Mouse (Mus musculus) hindbrain, embryonic 12.5 days (tissue): ENCODE data around the gene Ppif. TPM values are rescaled to one million over a fixed set of nuclear protein-coding genes. Genes with fewer than 3 reads are reported as not detected.
A peak's percentile ranks its signal among the peaks of the same experiment; 100 is the strongest.

Source experiments
- ATAC-seq: fragments of 200-750 bp; cut with Nextera tagmentation; 2 replicates; pipeline ENCODE4 v1.8.0; 2017; ENCODE audit warnings: moderate TSS enrichment; ENCODE audit not compliant: low FRiP score
- H3K27ac ChIP-seq: fragments of 300-500 bp; sonication (generic); 2 replicates; pipeline ENCODE4 v1.5.1; 2016; ENCODE audit warnings: mild to moderate bottlenecking
- H3K27me3 ChIP-seq: fragments of 300-500 bp; sonication (generic); 2 replicates; pipeline ENCODE4 v1.6.1; 2016; ENCODE audit warnings: mild to moderate bottlenecking
- H3K36me3 ChIP-seq: fragments of 300-500 bp; sonication (generic); 2 replicates; pipeline ENCODE4 v1.6.1; 2016; ENCODE audit warnings: mild to moderate bottlenecking
- H3K4me1 ChIP-seq: fragments of 300-500 bp; sonication (generic); 2 replicates; pipeline ENCODE4 v1.6.1; 2016
- H3K4me2 ChIP-seq: fragments of 300-500 bp; sonication (generic); replicated peaks from 2 replicates; pipeline ENCODE4 v1.6.1; 2016; ENCODE audit warnings: mild to moderate bottlenecking
- H3K4me3 ChIP-seq: fragments of 300-500 bp; sonication (generic); 2 replicates; pipeline ENCODE4 v1.5.1; 2016; ENCODE audit warnings: mild to moderate bottlenecking
- H3K9ac ChIP-seq: fragments of 300-500 bp; sonication (generic); 2 replicates; pipeline ENCODE4 v1.6.1; 2016; ENCODE audit warnings: mild to moderate bottlenecking, moderate library complexity
- H3K9me3 ChIP-seq: fragments of 300-500 bp; sonication (generic); replicated peaks from 2 replicates; pipeline ENCODE4 v1.6.1; 2016; ENCODE audit warnings: mild to moderate bottlenecking
- WGBS: fragments of 180-500 bp; shearing (Covaris S2); methylation state at CpG from one replicate; pipeline ENCODE4 v1.1.7; 2016; 5-methylcytosine and 5-hydroxymethylcytosine counted together
- polyA plus RNA-seq: library from polyadenylated mRNA; unstranded; fragments of >200 nt; fragmentation: Nextera tagmentation; extraction: Ambion mirVana; gene quantifications from 2 replicates; pipeline ENCODE4 v1.2.1, GENCODE M21; 2016

Ppif gene
- polyA plus RNA-seq, 1 experiment from 2014 or later, result 26.2 TPM

DNA sequence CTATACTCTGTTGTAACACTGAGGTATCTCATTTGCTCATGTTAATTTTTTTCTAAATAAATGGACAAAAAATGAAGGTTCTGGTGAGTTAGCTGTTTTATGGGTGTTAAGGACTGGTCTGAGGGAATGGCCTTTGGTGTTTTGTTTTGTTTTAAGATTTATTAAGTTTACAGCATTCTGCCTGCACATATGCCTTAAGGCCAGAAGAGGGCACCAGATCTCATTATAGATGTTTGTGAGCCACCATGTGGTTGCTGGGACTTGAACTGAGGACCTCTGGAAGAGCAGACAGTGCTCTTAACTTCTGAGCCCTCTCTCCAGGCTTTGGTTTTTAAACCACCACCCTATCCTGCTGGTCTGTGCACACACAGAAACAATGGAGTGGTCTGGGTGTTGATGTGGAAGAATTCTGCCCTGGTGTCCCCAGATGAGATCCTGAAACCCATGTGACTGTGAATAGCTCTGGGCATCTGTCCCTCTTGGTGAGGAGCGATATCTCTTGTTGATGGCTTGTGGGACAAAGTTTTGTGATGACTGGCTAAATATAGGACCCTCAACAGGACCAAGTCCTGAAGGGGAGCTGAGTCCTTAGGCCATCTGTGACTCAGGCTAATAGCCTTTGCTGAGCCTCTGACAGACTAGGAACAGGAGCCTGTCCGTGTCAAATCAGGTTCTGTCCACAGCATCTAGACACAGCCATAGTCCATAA lies 27.1 kb upstream of the Ppif start:
- WGBS, result 98% methylated on average over 2 of the region's 2 CpGs
- Histone ChIP-seq H3K4me2 (no peak overlapping the region), H3K9me3 (no peaks in the 10 kb centered on the region), H3K9ac (no peak overlapping the region), H3K36me3 (peaks cover 46% of the 10 kb centered on the region), H3K27me3 (no peaks in the 10 kb centered on the region), H3K4me1 (peaks cover 14% of the 10 kb centered on the region), H3K27ac (no peak overlapping the region), H3K4me3 (no peak overlapping the region)
- no peak for ATAC-seq

GRCm38 (mm10) chr14:25667587-25667986 lies 26.4 kb upstream of the Ppif start:
- Histone ChIP-seq H3K27me3 (no peaks in the 10 kb centered on the region), H3K36me3 (peaks cover 38% of the 10 kb centered on the region), H3K9ac (no peak overlapping the region), H3K4me2 (no peak overlapping the region), H3K9me3 (no peaks in the 10 kb centered on the region), H3K4me1 (peaks cover 14% of the 10 kb centered on the region), H3K4me3 (no peak overlapping the region), H3K27ac (no peak overlapping the region)
- ATAC-seq, result no peak
- WGBS, result 85% methylated on average over 3 of the region's 3 CpGs

- no peak overlapping the region for H3K4me3 ChIP-seq
- no peaks in the 10 kb centered on the region for H3K4me1 ChIP-seq
- H3K9ac ChIP-seq, result no peak overlapping the region
- no peak overlapping the region for H3K4me2 ChIP-seq
- H3K27ac ChIP-seq, result no peak overlapping the region
- H3K27me3 ChIP-seq, result no peaks in the 10 kb centered on the region
- WGBS, result 70% methylated on average over 7 of the region's 7 CpGs
- no peak for ATAC-seq
- H3K36me3 ChIP-seq, result no peaks in the 10 kb centered on the region
- no peaks in the 10 kb centered on the region for H3K9me3 ChIP-seq
These were observed 14.3 kb upstream of the Ppif start for GRCm38 (mm10) chr14:25679625-25680024.

DNA sequence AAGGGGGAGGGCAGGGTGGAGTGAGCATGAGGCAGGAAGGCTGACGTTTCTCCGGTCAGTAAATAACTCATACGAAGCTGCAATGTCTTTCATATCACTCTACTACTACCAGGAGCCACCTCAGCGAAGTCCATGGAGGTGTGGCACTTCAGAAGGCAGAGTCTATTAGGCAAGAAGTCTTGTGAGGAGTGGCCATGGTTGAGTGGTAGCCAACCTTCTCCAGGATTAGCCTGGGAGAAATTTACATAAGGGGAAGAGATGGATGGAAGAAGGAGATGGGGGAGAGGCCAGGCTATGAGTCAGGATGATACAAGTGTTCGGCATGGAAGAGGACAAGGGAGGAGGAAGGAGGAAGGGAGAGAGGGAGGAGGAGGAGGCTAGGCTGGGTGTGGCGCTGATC lies 11.9 kb upstream of the Ppif start:
- 85% methylated on average over 6 of the region's 6 CpGs for WGBS
- ATAC-seq, result no peak
- Histone ChIP-seq H3K9me3 (no peaks in the 10 kb centered on the region), H3K36me3 (no peaks in the 10 kb centered on the region), H3K4me3 (no peak overlapping the region), H3K4me1 (no peaks in the 10 kb centered on the region), H3K27ac (no peak overlapping the region), H3K27me3 (no peaks in the 10 kb centered on the region), H3K4me2 (no peak overlapping the region), H3K9ac (no peak overlapping the region)

DNA sequence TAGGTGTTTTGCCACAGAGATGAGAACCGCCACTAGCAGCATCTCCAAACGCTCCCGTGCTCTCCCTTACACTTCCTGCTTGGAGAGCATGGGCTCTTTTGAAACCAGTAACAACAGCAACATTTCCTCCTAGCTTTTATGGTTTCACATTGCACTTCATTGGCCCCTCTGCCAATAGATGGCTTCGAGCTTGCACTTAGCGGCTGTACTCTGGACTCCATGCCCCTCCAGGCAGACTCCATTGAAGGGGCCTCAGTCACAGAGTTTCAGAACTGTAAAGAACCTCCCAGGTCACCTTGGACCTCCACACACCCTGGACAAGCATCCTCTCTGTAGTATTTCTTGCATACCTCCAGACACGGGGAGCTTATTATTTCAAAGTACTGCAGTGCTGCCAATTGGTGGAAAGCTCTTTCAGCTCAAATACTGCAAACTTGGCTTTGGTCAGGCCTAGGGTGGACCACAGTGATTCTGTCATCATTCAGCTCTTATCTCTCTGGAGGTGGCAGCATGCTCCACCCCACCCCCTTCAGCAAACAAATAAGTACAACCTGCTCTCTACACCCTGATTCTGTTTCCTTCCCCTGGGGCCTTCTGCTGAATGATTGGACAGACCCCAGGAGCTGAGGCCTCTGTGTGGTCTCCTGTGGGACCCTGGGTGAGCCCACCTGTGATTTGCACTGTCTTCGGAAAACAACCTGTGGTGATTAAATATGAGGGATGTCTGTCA lies 7.6 kb upstream of the Ppif start:
- Histone ChIP-seq H3K4me2 (no peak overlapping the region), H3K9me3 (no peaks in the 10 kb centered on the region), H3K4me3 (no peak overlapping the region), H3K27me3 (no peaks in the 10 kb centered on the region), H3K9ac (no peak overlapping the region), H3K36me3 (no peaks in the 10 kb centered on the region), H3K4me1 (no peaks in the 10 kb centered on the region), H3K27ac (no peak overlapping the region)
- no peak for ATAC-seq
- 80% methylated on average over 7 of the region's 7 CpGs for WGBS

DNA sequence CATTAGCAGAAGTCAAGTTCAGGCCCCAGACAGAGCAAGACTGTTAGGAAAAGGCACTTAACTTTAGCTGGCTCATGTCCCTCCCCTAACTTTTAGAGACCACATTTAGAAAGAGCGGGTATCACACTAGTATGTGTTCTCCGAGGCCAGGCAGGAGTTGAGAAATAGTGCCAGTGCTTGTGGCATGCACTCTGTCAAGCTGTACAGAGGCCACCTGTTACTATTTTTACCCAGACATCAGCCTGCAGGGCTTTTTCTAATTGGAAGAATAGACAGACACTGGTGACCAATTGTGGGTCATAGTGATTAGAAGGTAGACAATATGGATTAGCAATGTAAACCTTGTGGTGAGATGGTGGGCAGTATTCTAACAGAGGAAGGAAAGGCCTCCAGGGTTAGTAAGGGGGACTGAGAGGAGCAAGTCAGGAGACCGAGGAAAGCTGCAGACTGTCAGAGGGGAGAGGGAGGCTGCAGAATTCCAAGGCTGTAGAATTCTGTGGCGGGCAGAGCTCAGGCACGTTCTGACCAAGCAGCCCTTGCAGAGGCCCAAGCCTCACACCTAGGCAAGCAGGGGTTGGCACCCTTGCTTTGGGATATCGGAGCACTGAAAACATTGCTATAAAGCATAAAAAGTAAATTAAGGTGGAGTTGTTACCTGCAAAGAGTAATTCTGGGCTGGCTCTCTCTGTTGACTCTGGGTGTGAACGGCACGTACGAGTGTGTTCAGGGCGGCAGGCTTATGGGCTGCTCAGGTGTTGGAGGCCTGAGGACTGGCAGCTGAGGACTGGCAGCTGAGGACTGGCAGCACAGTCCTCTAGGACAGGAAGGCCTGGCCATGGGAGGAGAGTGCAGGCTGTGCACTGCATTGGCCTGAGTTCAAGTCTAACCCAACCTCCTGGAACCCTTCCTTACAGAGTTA lies 6.7 kb upstream of the Ppif start:
- Histone ChIP-seq H3K36me3 (no peaks in the 10 kb centered on the region), H3K9me3 (no peaks in the 10 kb centered on the region), H3K27ac (no peak overlapping the region), H3K4me3 (no peak overlapping the region), H3K9ac (no peak overlapping the region), H3K27me3 (no peaks in the 10 kb centered on the region), H3K4me2 (no peak overlapping the region), H3K4me1 (no peaks in the 10 kb centered on the region)
- WGBS, result 85% methylated on average over 10 of the region's 10 CpGs
- ATAC-seq, result no peak

DNA sequence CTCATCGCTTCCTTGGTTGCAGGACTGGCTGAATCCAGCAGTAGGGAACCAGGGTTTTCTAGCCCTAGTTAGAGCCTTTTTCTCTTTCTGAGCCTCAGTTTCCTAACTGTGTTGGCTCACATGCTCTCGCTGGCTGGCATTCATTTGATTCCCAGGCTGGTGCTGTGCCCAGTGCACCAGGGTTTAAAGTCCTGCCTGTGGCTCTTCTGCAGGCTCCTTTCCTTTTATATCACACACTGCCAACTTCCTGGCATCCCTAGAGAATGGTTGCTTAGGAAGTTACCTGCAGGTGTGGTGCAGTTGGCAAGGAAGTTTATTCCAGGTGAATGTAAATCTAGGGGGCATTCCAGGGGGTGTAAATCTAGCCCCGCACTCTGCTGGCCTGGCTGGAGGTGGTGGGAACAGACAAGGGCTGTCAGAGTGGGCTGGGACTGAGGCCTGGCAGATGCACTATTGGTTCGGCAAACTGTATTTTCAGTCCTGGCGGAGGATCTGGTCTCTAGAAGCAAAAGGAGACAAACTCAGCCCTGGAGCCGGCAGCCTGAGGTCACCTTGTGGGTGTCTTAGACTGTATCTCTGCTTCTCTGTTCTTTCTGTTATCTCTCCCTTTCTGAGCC lies 575 bp upstream of the Ppif start:
- H3K27ac ChIP-seq, result no peak overlapping the region
- H3K9me3 ChIP-seq, result no peaks in the 10 kb centered on the region
- H3K9ac ChIP-seq, result 0 out of 2 replicates have a peak overlapping the region, but pooled peaks have one; percentile 74
- peak overlapping the region; percentile 94 for H3K4me2 ChIP-seq
- H3K4me3 ChIP-seq, result peak overlapping the region; percentile 66
- H3K27me3 ChIP-seq, result no peaks in the 10 kb centered on the region
- H3K4me1 ChIP-seq, result peaks cover 10% of the 10 kb centered on the region
- WGBS, result 75% methylated on average over 6 of the region's 6 CpGs
- ATAC-seq, result peak; percentile 39
- peaks cover 18% of the 10 kb centered on the region for H3K36me3 ChIP-seq

- WGBS, result under 1% methylated on average over 10 of the region's 10 CpGs
- H3K4me2 ChIP-seq, result peak overlapping the region; percentile 94
These were observed 579 bp downstream of the Ppif start for GRCm38 (mm10) chr14:25694569-25694897.

GRCm38 (mm10) chr14:25695059-25695458 lies 1.1 kb downstream of the Ppif start:
- Histone ChIP-seq H3K4me1 (peaks cover 10% of the 10 kb centered on the region), H3K9me3 (no peaks in the 10 kb centered on the region), H3K36me3 (peaks cover 35% of the 10 kb centered on the region), H3K27ac (no peak overlapping the region), H3K4me2 (peak overlapping the region; percentile 94), H3K4me3 (peak overlapping the region; percentile 66), H3K27me3 (no peaks in the 10 kb centered on the region), H3K9ac (peak overlapping the region; percentile 74)
- no peak for ATAC-seq
- WGBS, result 82% methylated on average over 6 of the region's 6 CpGs

More at GRCm38 (mm10) chr14:25694569-25694897, 579 bp downstream of the Ppif start:
- no peaks in the 10 kb centered on the region for H3K9me3 ChIP-seq
- H3K36me3 ChIP-seq, result peaks cover 30% of the 10 kb centered on the region
- ATAC-seq, result peak; percentile 51
- peaks cover 10% of the 10 kb centered on the region for H3K4me1 ChIP-seq
- H3K4me3 ChIP-seq, result peak overlapping the region; percentile 66
- H3K27ac ChIP-seq, result no peak overlapping the region
- peak overlapping the region; percentile 74 for H3K9ac ChIP-seq
- no peaks in the 10 kb centered on the region for H3K27me3 ChIP-seq

GRCm38 (mm10) chr14:25696356-25696755 lies 2.4 kb downstream of the Ppif start:
- Histone ChIP-seq H3K4me3 (no peak overlapping the region), H3K27ac (no peak overlapping the region), H3K4me1 (peaks cover 10% of the 10 kb centered on the region), H3K27me3 (no peaks in the 10 kb centered on the region), H3K9ac (no peak overlapping the region), H3K4me2 (no peak overlapping the region), H3K36me3 (peaks cover 35% of the 10 kb centered on the region), H3K9me3 (no peaks in the 10 kb centered on the region)
- WGBS, result 80% methylated on average over 2 of the region's 2 CpGs
- ATAC-seq, result no peak

DNA sequence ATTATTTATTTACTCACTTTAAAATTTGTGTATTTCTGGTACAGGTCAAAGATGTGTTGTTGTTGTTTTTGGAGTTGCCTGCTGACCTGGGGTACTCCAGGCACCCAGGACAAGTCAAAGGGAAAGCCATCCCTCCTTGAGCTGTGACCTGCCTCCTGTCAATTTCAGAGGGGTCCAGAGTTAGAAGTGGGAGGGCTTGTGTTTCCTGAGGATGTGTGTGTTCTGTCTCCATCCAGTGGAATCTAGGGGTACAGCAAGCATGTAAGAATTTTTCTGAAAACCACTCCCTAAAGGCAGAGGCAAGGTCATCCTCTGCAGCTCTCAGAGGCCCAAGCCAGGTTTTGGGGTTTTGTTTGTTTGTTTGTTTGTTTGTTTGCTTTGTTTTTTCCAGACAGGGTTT lies 8.0 kb downstream of the Ppif start:
- H3K4me3 ChIP-seq, result no peak overlapping the region
- no peak overlapping the region for H3K9ac ChIP-seq
- H3K27ac ChIP-seq, result no peak overlapping the region
- no peak for ATAC-seq
- H3K4me2 ChIP-seq, result no peak overlapping the region
- H3K27me3 ChIP-seq, result no peaks in the 10 kb centered on the region
- no peaks in the 10 kb centered on the region for H3K9me3 ChIP-seq
- peaks cover 26% of the 10 kb centered on the region for H3K36me3 ChIP-seq
- H3K4me1 ChIP-seq, result no peaks in the 10 kb centered on the region

DNA sequence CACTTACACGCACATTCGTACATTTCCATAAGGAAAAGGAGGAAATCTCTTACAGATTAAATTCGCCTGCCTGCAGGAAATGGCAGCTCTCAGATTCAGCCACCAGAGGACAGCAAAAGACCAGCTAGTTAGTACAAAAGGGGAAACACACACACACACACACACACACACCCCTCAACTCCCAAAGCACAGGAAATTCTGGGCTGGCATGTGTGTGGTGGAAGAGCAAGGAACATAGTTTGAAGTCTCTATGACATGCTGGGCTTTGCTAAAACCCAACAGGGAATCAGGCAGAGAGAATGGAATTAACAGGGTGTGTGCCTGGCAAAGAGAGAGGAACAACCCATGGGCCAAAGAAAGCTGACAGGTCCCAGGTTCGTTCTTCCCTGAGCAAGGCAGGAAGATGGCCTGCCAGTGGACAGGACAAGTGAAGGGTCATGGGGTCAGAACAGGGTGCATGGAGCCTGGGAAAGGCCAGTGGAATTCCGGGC lies 13.8 kb downstream of the Ppif start:
- peaks cover 19% of the 10 kb centered on the region for H3K4me1 ChIP-seq
- H3K4me2 ChIP-seq, result no peak overlapping the region
- no peak for ATAC-seq
- no peaks in the 10 kb centered on the region for H3K27me3 ChIP-seq
- no peak overlapping the region for H3K9ac ChIP-seq
- H3K27ac ChIP-seq, result no peak overlapping the region
- 65% methylated on average over 5 of the region's 5 CpGs for WGBS
- no peaks in the 10 kb centered on the region for H3K36me3 ChIP-seq
- no peaks in the 10 kb centered on the region for H3K9me3 ChIP-seq
- no peak overlapping the region for H3K4me3 ChIP-seq
